Mouse (Mus musculus) small intestine, adult 2 months (tissue): Measurements from ENCODE around the gene Anp32a.

Source experiments
- CTCF ChIP-seq: fragments of 200-500 bp; IDR thresholded peaks from 2 replicates; pipeline ENCODE4 v1.5.1; 2012; ENCODE audit warnings: low read depth, mild to moderate bottlenecking, control low read depth, inconsistent platforms, low read length, moderate library complexity, mixed read lengths; ENCODE audit not compliant: insufficient replicate concordance, insufficient read length; ENCODE audit errors: extremely low read depth
- POLR2A ChIP-seq: fragments of 200-500 bp; IDR thresholded peaks from 2 replicates; pipeline ENCODE4 v1.6.1; 2012; ENCODE audit warnings: low read depth, mild to moderate bottlenecking, control low read depth, inconsistent platforms, low read length, moderate library complexity

- peak; percentile 97 for TF ChIP-seq CTCF
- TF ChIP-seq POLR2A, result no peak
These were observed 32.4 kb downstream of the Anp32a start for GRCm38 (mm10) chr9:62373222-62374123.
